Mouse (Mus musculus) forebrain, embryonic 13.5 days (tissue): ENCODE measurements around the gene Igfbp1. TPM values are rescaled to one million over a fixed set of nuclear protein-coding genes. Genes with fewer than 3 reads are reported as not detected.
A peak's percentile ranks its signal among the peaks of the same experiment; 100 is the strongest.
"Not testable (repeated sequence)": the region's sequence is repeated elsewhere in the genome, so short reads cannot be mapped to it uniquely, and the experiment has no call there.

Experiments used
- ATAC-seq: fragments of 200-750 bp; cut with Nextera tagmentation; 2 replicates; pipeline ENCODE4 v1.8.0; 2017
- H3K27ac ChIP-seq: fragments of 300-500 bp; sonication (generic); 2 replicates; pipeline ENCODE4 v1.5.1; 2015; ENCODE audit warnings: inconsistent platforms, mild to moderate bottlenecking, moderate library complexity
- H3K27me3 ChIP-seq: fragments of 300-500 bp; sonication (generic); 2 replicates; pipeline ENCODE4 v1.6.1; 2015; ENCODE audit warnings: mild to moderate bottlenecking, inconsistent platforms
- H3K36me3 ChIP-seq: fragments of 300-500 bp; sonication (generic); 2 replicates; pipeline ENCODE4 v1.6.1; 2015; ENCODE audit warnings: mild to moderate bottlenecking, inconsistent platforms; ENCODE audit not compliant: poor library complexity, severe bottlenecking
- H3K4me1 ChIP-seq: fragments of 300-500 bp; sonication (generic); 2 replicates; pipeline ENCODE4 v1.6.1; 2015; ENCODE audit warnings: inconsistent platforms
- H3K4me2 ChIP-seq: fragments of 300-500 bp; sonication (generic); 2 replicates; pipeline ENCODE4 v1.6.1; 2015; ENCODE audit warnings: inconsistent platforms, mild to moderate bottlenecking, moderate library complexity
- H3K4me3 ChIP-seq: fragments of 300-500 bp; sonication (generic); 2 replicates; pipeline ENCODE4 v1.5.1; 2015; ENCODE audit warnings: mild to moderate bottlenecking, inconsistent platforms
- H3K9ac ChIP-seq: fragments of 300-500 bp; sonication (generic); 2 replicates; pipeline ENCODE4 v1.6.1; 2015; ENCODE audit warnings: mild to moderate bottlenecking, inconsistent platforms
- H3K9me3 ChIP-seq: fragments of 300-500 bp; sonication (generic); replicated peaks from 2 replicates; pipeline ENCODE4 v1.6.1; 2016; ENCODE audit warnings: inconsistent platforms
- WGBS: fragments of 180-500 bp; shearing (Covaris S2); methylation state at CpG from one replicate; pipeline ENCODE4 v1.1.7; 2015; 5-methylcytosine and 5-hydroxymethylcytosine counted together
- polyA plus RNA-seq: library from polyadenylated mRNA; unstranded; fragments of >200 nt; fragmentation: Nextera tagmentation; extraction: Ambion mirVana; gene quantifications from 2 replicates; pipeline ENCODE4 v1.2.1, GENCODE M21; 2015

The Igfbp1 gene
- polyA plus RNA-seq, 1 experiment from 2014 or later = 0.18 TPM

DNA sequence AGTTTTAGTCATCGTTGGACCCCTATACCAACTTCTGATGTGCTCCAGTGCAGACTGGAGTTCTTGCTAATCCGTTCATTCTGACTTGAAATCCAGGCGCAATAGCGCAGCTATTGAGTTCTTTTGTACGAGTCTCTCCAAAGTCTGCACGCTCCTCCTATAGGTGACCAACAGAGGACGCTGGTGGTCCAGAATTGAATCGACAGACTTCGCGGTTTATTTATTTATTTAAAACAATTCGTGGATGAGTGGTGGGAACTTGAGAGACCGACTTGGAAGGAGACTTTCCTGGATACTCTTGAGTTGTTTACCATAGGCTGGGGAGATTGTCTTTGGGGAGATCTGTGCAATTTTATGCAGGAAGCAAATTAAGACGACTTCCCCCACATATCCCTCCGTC is 17.2 kb downstream of the Igfbp1 start:
- H3K4me2 ChIP-seq = peak overlapping the region; percentile 86
- H3K4me1 ChIP-seq = peaks cover 22% of the 10 kb centered on the region
- WGBS = 7% methylated on average over 14 of the region's 14 CpGs
- H3K4me3 ChIP-seq = peak overlapping the region; percentile 58; the same call in 1 of the 2 replicates
- no peaks in the 10 kb centered on the region for H3K9me3 ChIP-seq
- no peak overlapping the region for H3K27ac ChIP-seq
- H3K36me3 ChIP-seq = no peaks in the 10 kb centered on the region
- H3K27me3 ChIP-seq = peaks cover 33% of the 10 kb centered on the region
- no peak for ATAC-seq
- no peak overlapping the region for H3K9ac ChIP-seq

DNA sequence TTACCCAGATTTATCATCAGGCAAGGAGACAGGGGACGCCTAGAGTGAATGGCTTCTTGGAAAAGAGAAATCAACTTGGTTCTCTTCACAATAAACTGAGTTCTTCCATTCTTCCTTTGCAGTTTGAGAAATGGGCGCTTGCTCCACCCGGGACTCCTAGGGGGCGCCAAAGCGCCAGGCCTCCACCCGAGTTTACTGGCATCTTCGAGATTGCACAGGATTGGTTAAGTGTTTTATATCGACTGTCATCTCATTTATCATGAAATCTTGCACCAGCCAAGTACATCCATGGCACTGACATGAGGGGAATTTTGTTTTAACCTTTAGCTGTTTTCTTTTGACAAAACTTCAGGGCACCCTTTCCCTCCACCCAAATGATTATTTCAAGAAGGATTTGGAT is 18.1 kb downstream of the Igfbp1 start:
- H3K9ac ChIP-seq = no peak overlapping the region
- no peaks in the 10 kb centered on the region for H3K9me3 ChIP-seq
- peaks cover 22% of the 10 kb centered on the region for H3K4me1 ChIP-seq
- WGBS = 8% methylated on average over 8 of the region's 8 CpGs
- H3K36me3 ChIP-seq = no peaks in the 10 kb centered on the region
- no peak for ATAC-seq
- H3K4me3 ChIP-seq = no peak overlapping the region
- peaks cover 32% of the 10 kb centered on the region for H3K27me3 ChIP-seq
- no peak overlapping the region for H3K27ac ChIP-seq
- no peak overlapping the region for H3K4me2 ChIP-seq

DNA sequence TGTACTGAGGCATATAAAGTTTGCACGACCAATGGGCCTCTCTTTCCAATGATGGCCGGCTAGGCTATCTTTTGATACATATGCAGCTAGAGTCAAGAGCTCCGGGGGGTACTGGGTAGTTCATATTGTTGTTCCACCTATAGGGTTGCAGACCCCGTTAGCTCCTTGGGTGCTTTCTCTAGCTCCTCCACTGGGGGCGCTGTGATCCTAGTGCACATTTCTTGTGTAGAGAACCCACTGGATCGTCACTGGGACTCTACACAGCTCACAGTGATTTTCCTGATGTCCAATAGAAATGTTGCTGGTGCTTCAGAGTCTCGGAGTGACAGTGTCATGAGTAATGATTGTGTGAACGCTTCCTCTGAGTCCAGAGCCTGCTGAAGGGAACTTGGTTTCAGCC is 24.2 kb downstream of the Igfbp1 start:
- H3K4me2 ChIP-seq, H3K27ac ChIP-seq, H3K9me3 ChIP-seq, H3K4me1 ChIP-seq, H3K4me3 ChIP-seq, H3K36me3 ChIP-seq, H3K9ac ChIP-seq, H3K27me3 ChIP-seq, ATAC-seq: not testable (repeated sequence)
- 78% methylated on average over 8 of the region's 8 CpGs for WGBS

DNA sequence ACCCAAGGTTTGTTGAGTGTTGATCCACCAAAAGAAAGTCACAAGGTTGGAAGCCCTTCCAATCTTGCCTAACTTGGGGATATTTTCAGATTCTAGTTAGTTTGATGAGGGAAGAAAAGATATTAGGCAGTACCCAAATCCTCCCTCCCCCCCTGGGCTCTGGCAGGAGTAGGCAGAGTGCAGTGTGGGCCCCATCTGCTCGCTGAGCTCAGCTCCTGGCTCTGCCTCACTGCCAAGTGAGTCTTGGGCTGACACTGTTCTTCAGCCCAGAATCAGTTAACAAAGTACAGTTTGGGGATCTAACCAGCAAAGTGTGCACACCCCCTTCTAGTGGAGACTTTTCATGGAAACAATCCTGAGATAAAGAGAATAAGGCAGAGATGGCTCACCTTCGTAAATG is 28.6 kb downstream of the Igfbp1 start:
- Histone ChIP-seq H3K4me3 (no peak overlapping the region), H3K27ac (no peak overlapping the region), H3K4me1 (no peaks in the 10 kb centered on the region), H3K9me3 (no peaks in the 10 kb centered on the region; the same call in 1 of the 2 replicates), H3K27me3 (no peaks in the 10 kb centered on the region), H3K9ac (no peak overlapping the region), H3K4me2 (no peak overlapping the region), H3K36me3 (no peaks in the 10 kb centered on the region)
- ATAC-seq = peak; percentile 80; the same call in 1 of the 2 replicates
- WGBS = 69% methylated on average over 2 of the region's 2 CpGs

DNA sequence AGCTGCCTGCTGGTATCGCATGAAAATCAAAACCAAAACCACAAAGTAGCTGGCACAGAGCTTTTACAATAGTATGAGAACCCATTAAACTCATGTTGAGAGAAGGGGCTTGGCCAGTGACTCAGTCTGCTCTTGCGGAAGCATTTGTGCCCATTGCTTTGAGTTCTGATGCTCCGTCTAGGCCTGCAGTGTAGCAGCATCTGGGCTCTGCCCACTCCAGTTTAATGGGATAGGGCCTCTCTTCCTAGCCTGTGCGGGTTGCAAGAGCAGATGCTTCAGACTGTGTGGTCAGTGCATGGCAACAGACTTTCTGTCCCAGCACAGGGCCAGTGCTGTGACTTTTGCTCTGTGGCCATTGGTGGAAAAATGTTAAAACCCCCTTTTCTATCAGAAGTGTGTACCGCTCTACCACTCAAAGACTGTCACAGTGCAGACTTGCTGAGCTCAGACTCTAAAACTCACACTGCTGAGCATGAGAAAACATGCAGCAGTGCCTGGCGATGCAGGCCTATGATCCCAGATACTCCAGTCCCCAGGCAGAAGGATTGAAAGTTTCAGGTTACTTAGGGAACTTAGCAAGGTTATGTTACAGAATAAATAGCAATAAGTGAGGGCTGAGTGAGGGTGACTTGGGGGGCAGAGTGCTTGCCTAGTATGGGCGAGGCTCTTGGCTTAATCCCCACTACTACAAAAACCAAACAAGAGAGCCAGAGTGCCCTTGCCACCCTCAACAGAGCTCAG is 29.4 kb downstream of the Igfbp1 start:
- H3K4me2 ChIP-seq = no peak overlapping the region
- H3K27me3 ChIP-seq = no peaks in the 10 kb centered on the region
- no peak for ATAC-seq
- no peaks in the 10 kb centered on the region for H3K36me3 ChIP-seq
- H3K9ac ChIP-seq = no peak overlapping the region
- WGBS = 90% methylated on average over 7 of the region's 7 CpGs
- H3K4me1 ChIP-seq = no peaks in the 10 kb centered on the region
- no peak overlapping the region for H3K4me3 ChIP-seq
- no peak overlapping the region for H3K27ac ChIP-seq
- no peaks in the 10 kb centered on the region; the same call in 1 of the 2 replicates for H3K9me3 ChIP-seq

DNA sequence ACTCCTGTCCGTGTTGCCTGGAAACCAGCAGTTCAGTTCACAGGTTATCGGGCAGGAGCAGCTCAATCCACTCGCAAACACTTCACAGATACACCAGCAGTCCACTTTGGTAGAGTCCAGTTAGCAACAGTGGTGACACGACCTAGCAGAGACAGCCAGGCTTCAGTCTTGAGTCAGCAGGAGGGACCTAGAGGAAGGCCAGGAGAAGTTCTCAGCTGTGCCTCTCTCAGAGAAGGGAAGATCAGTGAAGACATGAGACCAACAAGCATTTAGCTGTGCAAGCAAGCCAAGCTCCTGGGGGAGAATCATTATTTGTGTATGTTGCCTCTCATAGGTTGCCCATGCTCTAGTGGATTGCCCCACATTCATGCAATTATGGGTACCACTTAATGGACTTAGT is 30.5 kb downstream of the Igfbp1 start:
- no peak overlapping the region for H3K4me3 ChIP-seq
- H3K27ac ChIP-seq = no peak overlapping the region
- no peaks in the 10 kb centered on the region for H3K9me3 ChIP-seq
- ATAC-seq = no peak
- no peaks in the 10 kb centered on the region for H3K36me3 ChIP-seq
- WGBS = 83% methylated on average over 4 of the region's 4 CpGs
- H3K9ac ChIP-seq = no peak overlapping the region
- no peaks in the 10 kb centered on the region for H3K4me1 ChIP-seq
- no peak overlapping the region for H3K4me2 ChIP-seq
- H3K27me3 ChIP-seq = no peaks in the 10 kb centered on the region

DNA sequence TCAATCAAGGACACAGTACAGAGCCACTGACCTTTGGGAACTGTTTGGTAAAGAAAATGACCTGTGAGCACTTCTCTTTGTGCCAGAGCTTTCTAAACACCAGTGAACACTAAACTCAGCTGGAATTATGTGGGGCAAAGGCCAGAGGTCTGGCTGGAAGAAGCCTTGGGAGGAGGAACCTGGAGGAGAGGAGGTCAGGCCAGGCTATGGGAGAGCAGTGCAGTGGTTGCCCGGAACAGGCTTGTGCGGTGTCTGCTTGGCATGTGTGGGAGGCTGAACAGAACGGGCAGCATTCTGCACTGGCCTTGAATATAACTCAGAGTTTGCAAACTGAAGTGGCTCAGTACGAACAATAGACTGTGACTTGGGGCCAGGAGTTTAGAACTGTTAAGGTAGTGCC is 32.4 kb downstream of the Igfbp1 start:
- Histone ChIP-seq H3K36me3 (no peaks in the 10 kb centered on the region), H3K9ac (no peak overlapping the region), H3K27me3 (no peaks in the 10 kb centered on the region), H3K4me1 (no peaks in the 10 kb centered on the region), H3K4me3 (no peak overlapping the region), H3K27ac (no peak overlapping the region), H3K9me3 (no peaks in the 10 kb centered on the region), H3K4me2 (no peak overlapping the region)
- no peak for ATAC-seq
- 77% methylated on average over 4 of the region's 4 CpGs for WGBS

DNA sequence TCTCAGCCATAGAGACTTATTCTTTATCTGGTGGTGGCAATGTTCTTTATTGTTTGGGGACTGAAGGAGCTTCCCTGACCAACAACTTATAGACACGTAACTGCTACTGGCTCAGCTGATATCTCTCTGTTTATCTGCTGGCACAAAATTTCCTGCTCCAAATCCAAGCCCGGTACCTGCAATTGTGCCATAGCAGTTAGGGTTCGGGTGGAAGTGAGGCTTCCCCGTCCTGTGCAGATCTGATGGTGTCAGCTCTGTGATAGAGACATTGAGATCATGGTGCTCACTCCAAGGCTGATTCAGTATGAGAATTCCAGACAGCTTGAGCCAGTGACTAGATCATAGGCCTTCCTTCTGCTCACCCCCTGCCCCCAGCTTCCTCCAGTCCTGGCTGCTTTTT is 34.4 kb downstream of the Igfbp1 start:
- no peaks in the 10 kb centered on the region for H3K9me3 ChIP-seq
- no peak overlapping the region for H3K4me2 ChIP-seq
- no peak overlapping the region for H3K9ac ChIP-seq
- H3K27me3 ChIP-seq = no peaks in the 10 kb centered on the region
- no peak for ATAC-seq
- WGBS = 89% methylated on average over 4 of the region's 4 CpGs
- H3K36me3 ChIP-seq = no peaks in the 10 kb centered on the region
- no peak overlapping the region for H3K4me3 ChIP-seq
- no peak overlapping the region for H3K27ac ChIP-seq
- no peaks in the 10 kb centered on the region for H3K4me1 ChIP-seq

DNA sequence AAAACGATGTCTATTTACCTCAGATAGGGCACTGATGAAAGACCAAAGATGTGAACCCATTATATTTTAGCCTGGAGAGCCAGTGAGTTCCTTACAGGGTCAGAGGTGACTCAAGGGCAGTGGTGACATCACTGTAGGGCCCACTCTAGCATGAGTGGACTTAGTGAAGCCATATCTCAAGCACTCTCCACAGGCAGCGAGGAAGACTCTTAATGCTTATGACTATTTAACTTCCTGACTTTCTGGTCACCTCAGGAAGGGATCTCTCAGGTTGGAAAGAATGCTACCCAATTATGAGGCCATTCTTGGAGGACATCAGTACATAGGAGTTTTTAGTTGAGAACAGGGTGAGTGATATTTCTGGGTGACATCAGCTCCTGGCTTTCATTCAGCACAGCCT is 35.8 kb downstream of the Igfbp1 start:
- H3K4me2 ChIP-seq = no peak overlapping the region
- no peak overlapping the region for H3K9ac ChIP-seq
- H3K9me3 ChIP-seq = no peaks in the 10 kb centered on the region
- no peaks in the 10 kb centered on the region for H3K4me1 ChIP-seq
- no peak overlapping the region for H3K4me3 ChIP-seq
- 79% methylated on average over 2 of the region's 2 CpGs for WGBS
- no peaks in the 10 kb centered on the region for H3K36me3 ChIP-seq
- H3K27ac ChIP-seq = no peak overlapping the region
- ATAC-seq = no peak
- no peaks in the 10 kb centered on the region for H3K27me3 ChIP-seq

DNA sequence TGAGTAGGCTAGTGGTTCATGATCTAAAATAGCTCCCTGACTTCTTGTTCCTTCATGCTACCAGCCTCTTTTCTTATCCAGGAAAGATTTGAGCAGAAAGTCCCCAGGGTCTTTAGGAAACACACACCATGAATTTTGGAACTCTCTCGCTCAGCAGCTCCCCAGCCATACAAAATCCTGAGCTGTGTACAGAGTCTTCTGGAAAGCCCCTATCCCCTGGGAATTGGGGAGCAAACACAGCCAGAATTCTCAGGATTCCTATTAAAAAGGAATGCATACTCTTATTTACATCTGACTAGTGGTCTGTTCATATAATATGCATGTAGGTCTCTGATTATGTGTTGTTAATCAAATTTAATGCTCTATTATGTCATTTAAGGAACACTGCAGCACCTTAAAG is 36.9 kb downstream of the Igfbp1 start:
- Histone ChIP-seq H3K27ac (no peak overlapping the region), H3K27me3 (no peaks in the 10 kb centered on the region), H3K36me3 (no peaks in the 10 kb centered on the region), H3K9ac (no peak overlapping the region), H3K4me1 (no peaks in the 10 kb centered on the region), H3K4me2 (no peak overlapping the region), H3K9me3 (no peaks in the 10 kb centered on the region), H3K4me3 (no peak overlapping the region)
- ATAC-seq = no peak
- WGBS = 83% methylated on average over 1 of the region's 1 CpGs

DNA sequence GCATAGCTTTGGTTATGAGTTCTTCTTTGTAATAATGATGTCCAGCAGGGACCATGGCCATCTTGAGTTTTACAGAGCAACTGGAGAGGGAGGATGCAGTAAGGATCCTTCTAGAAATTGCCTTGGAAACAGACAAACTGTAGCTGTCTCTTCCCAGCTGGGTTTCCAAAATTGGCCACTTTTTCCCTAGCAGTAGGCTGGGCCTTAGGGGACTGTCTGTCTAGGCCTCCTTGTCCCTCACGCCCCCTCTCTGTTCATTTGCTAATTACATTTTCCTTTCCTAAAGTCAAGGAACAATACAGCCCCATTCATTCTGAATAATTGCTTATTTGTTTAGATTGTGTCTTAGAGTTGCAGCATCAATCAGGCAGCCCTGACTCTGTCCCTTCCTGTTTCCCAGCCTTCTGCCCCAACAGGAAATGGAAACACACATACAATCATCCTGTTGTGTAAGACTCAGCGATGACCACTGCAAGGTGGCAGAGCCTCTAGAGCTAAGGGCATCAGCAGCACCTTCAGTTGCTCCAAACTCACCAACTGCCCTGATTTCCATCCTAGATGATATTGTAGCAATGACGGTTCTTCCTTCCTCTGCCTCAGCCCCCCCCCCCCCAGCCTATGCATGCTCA is 37.5 kb downstream of the Igfbp1 start:
- ATAC-seq = no peak
- H3K36me3 ChIP-seq = no peaks in the 10 kb centered on the region
- no peaks in the 10 kb centered on the region for H3K4me1 ChIP-seq
- no peak overlapping the region for H3K4me2 ChIP-seq
- WGBS = 63% methylated on average over 3 of the region's 3 CpGs
- no peak overlapping the region for H3K9ac ChIP-seq
- no peak overlapping the region for H3K4me3 ChIP-seq
- no peak overlapping the region for H3K27ac ChIP-seq
- no peaks in the 10 kb centered on the region for H3K27me3 ChIP-seq
- no peaks in the 10 kb centered on the region for H3K9me3 ChIP-seq

DNA sequence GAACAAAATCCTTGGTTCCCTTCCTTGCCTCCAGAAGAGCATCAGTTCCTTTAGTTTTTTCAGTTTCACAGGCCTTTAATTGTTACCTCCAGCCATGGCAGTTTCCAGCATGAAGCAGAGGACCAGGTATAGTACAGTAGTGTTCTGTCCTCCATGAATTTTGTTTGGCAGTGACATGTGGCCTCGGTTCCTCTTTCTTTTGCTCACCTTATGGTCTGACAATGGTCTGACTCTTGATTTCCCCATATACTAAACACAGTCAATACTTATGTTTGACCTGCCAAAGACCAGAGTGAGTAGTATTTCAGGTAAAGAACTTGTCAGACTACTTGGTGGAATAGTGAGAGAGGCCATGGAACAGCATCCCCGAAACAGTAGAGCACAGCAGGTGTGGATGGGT is 39.2 kb downstream of the Igfbp1 start:
- H3K4me1 ChIP-seq = no peaks in the 10 kb centered on the region
- no peaks in the 10 kb centered on the region for H3K9me3 ChIP-seq
- H3K36me3 ChIP-seq = no peaks in the 10 kb centered on the region
- H3K4me3 ChIP-seq = no peak overlapping the region
- no peak overlapping the region for H3K9ac ChIP-seq
- WGBS = 93% methylated on average over 2 of the region's 2 CpGs
- ATAC-seq = no peak
- H3K4me2 ChIP-seq = no peak overlapping the region
- H3K27me3 ChIP-seq = no peaks in the 10 kb centered on the region
- no peak overlapping the region for H3K27ac ChIP-seq

DNA sequence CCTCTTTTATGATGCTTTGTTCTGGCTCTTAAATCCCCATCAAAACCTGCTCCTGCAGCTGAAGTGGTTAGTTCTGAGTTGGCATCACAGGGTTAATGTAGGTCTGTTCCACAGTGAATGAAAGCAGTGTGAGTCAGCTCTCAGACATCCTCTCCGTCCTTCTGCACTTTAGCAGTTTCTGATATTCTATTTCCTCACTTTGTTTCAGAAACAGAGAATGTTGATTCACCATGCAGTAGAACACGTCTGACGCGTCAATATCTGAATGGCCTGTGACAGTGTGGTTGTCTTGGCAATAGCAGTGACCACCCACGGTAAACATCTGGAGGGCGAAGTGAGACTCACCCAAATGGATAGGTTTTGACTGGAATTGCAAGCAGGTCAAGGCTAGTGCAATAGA is 40.1 kb downstream of the Igfbp1 start:
- WGBS = 82% methylated on average over 6 of the region's 6 CpGs
- Histone ChIP-seq H3K36me3 (no peaks in the 10 kb centered on the region), H3K4me2 (no peak overlapping the region), H3K27me3 (no peaks in the 10 kb centered on the region), H3K4me3 (no peak overlapping the region), H3K9me3 (no peaks in the 10 kb centered on the region), H3K9ac (no peak overlapping the region), H3K27ac (no peak overlapping the region), H3K4me1 (no peaks in the 10 kb centered on the region)
- no peak for ATAC-seq
